Mouse (Mus musculus): ENCODE results near the gene Aph1a. TPM values are rescaled to one million over a fixed set of nuclear protein-coding genes. Genes with fewer than 3 reads are reported as not detected.
"Not testable (repeated sequence)": the region's sequence is repeated elsewhere in the genome, so short reads cannot be mapped to it uniquely, and the experiment has no call there.

Gene Aph1a
- polyA plus RNA-seq, 1 experiment from 2014 or later, result 33.8 TPM

- Histone ChIP-seq H3K9me3 (no peaks in the 10 kb centered on the region), H3K36me3 (no peaks in the 10 kb centered on the region), H3K27ac (replicated peaks) (peak overlapping the region; percentile 30; the same call in 1 of the 2 replicates), H3K27me3 (peaks cover 27% of the 10 kb centered on the region), H3K4me2 (replicated peaks) (peak overlapping the region; percentile 70), H3K9ac (replicated peaks) (peak overlapping the region; percentile 58), H3K4me3 (peak overlapping the region; percentile 35), H3K4me1 (peaks cover 45% of the 10 kb centered on the region)
- ATAC-seq (ENCODE audit: low FRiP score, low read depth), result no peak
- under 1% methylated on average over 15 of the region's 15 CpGs for WGBS
Observed at GRCm38 (mm10) chr3:95903753-95904502, 10.2 kb downstream of the Aph1a start.

DNA sequence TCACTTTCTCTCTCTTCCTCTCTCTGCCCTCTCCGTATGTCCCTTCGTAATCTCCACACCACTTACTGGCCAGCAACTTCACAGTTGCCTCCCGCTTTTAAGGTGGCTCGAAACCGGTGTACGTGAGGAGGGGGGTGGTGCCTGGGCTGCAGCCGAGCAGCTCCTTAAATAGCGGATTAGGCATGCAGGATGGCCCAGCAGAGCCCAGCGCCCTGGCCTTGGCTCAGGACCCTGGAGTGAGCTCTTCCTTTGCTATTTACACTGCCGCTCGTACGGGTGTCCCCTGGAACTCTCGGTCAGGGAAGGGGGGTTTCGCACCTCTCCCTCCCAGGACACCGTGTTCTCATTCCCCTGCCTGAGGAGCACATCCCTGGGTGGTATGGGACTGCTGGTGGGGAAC lies 10.8 kb downstream of the Aph1a start, which contains the start of gene Car14:
Gene Car14, minus strand, starts transcription at position 124 of the 400 bp plus-strand sequence.
- H3K4me1 ChIP-seq, result peaks cover 45% of the 10 kb centered on the region
- WGBS, result 2% methylated on average over 15 of the region's 15 CpGs
- peak within 1 kb of the TSS; percentile 70 for H3K4me2 ChIP-seq (replicated peaks)
- H3K27ac ChIP-seq (replicated peaks), result peak within 1 kb of the TSS; percentile 30
- H3K4me3 ChIP-seq, result peak within 1 kb of the TSS; percentile 35
- ATAC-seq (ENCODE audit: low FRiP score, low read depth), result peak; percentile 65
- no peaks in the 10 kb centered on the region for H3K9me3 ChIP-seq
- peaks cover 27% of the 10 kb centered on the region for H3K27me3 ChIP-seq
- no peaks in the 10 kb centered on the region for H3K36me3 ChIP-seq
- peak within 1 kb of the TSS; percentile 58 for H3K9ac ChIP-seq (replicated peaks)

GRCm38 (mm10) chr3:95905146-95905939 lies 11.6 kb downstream of the Aph1a start:
- Histone ChIP-seq H3K9me3 (no peaks in the 10 kb centered on the region), H3K27ac (replicated peaks) (peak overlapping the region; percentile 30; the same call in 1 of the 2 replicates), H3K9ac (replicated peaks) (peak overlapping the region; percentile 32), H3K4me1 (peaks cover 45% of the 10 kb centered on the region), H3K4me2 (replicated peaks) (peak overlapping the region; percentile 70), H3K36me3 (no peaks in the 10 kb centered on the region), H3K27me3 (peaks cover 27% of the 10 kb centered on the region), H3K4me3 (peak overlapping the region; percentile 35)
- peak; percentile 78 for ATAC-seq (ENCODE audit: low FRiP score, low read depth)
- WGBS, result under 1% methylated on average over 18 of the region's 18 CpGs

DNA sequence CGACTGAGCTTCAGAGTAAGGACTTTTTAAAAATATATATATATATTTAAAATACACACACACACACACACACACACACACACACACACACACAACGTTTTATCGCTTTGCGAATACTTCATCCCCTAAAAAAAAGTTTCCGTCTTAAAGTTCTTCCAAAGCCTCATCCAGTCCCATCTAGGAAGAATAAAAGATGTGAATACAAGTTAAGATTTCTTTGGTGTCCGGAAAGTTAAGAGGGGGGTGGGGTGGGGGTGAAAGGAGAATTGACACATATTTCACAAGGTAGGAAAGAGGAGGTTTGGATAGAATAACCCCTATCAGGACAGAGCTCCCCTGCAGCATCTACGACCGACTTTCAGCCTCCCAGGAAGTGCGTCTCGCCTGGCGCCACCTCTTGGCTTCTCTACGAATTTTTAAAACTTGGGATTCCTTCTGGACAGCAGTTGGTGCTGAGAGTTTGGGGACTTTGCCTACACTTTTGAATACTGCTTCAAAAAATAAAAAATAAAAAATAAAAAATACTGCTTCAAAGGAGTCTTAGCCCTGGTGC lies 12.2 kb downstream of the Aph1a start:
- WGBS, result 4% methylated on average over 12 of the region's 12 CpGs
- Histone ChIP-seq H3K9me3 (no peaks in the 10 kb centered on the region), H3K4me3 (peak overlapping the region; percentile 35), H3K27ac (replicated peaks) (peak overlapping the region; percentile 30; the same call in 1 of the 2 replicates), H3K9ac (replicated peaks) (peak overlapping the region; percentile 32; the same call in 1 of the 2 replicates), H3K4me2 (replicated peaks) (peak overlapping the region; percentile 70), H3K36me3 (no peaks in the 10 kb centered on the region), H3K27me3 (peaks cover 27% of the 10 kb centered on the region), H3K4me1 (peaks cover 45% of the 10 kb centered on the region)
- no peak for ATAC-seq (ENCODE audit: low FRiP score, low read depth)

DNA sequence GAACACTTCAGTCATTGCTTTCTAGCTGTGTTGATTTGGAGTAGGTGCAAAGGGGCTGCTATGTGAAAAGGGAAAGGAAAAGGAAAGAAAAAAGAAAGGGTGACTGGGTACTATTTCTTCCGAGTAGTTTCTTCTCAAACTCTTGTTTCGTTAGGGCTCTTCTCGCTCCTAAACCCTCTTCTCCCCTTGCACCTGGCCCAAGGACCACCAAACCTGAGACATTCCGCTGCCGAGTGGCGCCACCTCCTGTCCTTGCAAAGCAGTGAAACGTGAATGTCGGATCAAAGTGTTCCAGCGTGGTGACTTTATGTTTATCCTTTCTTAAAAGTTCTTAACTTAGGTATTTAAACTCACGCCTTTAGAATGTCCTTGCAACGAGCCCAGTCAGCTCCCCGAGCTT lies 13.1 kb downstream of the Aph1a start:
- H3K4me2 ChIP-seq (replicated peaks), result peak overlapping the region; percentile 70
- WGBS, result 0% methylated on average over 12 of the region's 12 CpGs
- peaks cover 27% of the 10 kb centered on the region for H3K27me3 ChIP-seq
- H3K27ac ChIP-seq (replicated peaks), result no peak overlapping the region
- no peak for ATAC-seq (ENCODE audit: low FRiP score, low read depth)
- no peaks in the 10 kb centered on the region for H3K9me3 ChIP-seq
- peaks cover 44% of the 10 kb centered on the region for H3K4me1 ChIP-seq
- H3K36me3 ChIP-seq, result no peaks in the 10 kb centered on the region
- peak overlapping the region; percentile 35; the same call in 1 of the 2 replicates for H3K4me3 ChIP-seq
- no peak overlapping the region; the same call in 1 of the 2 replicates for H3K9ac ChIP-seq (replicated peaks)

- Histone ChIP-seq H3K4me2 (replicated peaks) (no peak overlapping the region), H3K36me3 (no peaks in the 10 kb centered on the region), H3K4me1 (peaks cover 38% of the 10 kb centered on the region), H3K27me3 (peaks cover 24% of the 10 kb centered on the region), H3K4me3 (no peak overlapping the region), H3K9me3 (no peaks in the 10 kb centered on the region), H3K9ac (replicated peaks) (no peak overlapping the region), H3K27ac (replicated peaks) (no peak overlapping the region)
- 55% methylated on average over 4 of the region's 4 CpGs for WGBS
- no peak for ATAC-seq (ENCODE audit: low FRiP score, low read depth)
Observed at GRCm38 (mm10) chr3:95907613-95908012, 13.8 kb downstream of the Aph1a start.

- no peak for ATAC-seq (ENCODE audit: low FRiP score, low read depth)
- Histone ChIP-seq H3K9ac (replicated peaks) (no peak overlapping the region), H3K36me3 (no peaks in the 10 kb centered on the region), H3K4me1 (no peaks in the 10 kb centered on the region), H3K27me3 (peaks cover 3% of the 10 kb centered on the region; the same call in 1 of the 2 replicates), H3K27ac (replicated peaks) (no peak overlapping the region), H3K4me3 (no peak overlapping the region), H3K4me2 (replicated peaks) (no peak overlapping the region), H3K9me3 (no peaks in the 10 kb centered on the region)
- WGBS, result 91% methylated on average over 4 of the region's 4 CpGs
Observed at GRCm38 (mm10) chr3:95914706-95915105, 20.9 kb downstream of the Aph1a start.

DNA sequence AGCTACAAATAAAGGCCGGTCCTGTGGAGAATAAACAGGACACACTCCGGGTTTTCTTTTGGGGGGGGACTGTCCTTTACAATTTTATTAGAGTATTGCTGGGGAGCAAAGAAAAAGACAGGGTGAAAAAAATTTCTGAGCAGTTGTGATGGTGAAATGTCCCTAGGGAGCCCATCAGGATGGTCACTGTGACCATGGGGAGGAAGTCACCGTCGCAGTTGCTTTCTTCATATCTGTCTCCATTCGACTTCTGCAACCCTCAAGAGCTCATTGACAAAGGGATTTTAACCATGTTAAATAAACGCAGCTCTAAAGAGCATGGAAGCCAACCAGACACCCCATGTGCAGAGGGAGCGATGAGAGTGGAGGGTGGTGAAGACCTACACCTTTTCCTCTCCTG lies 23.0 kb downstream of the Aph1a start:
- no peak overlapping the region for H3K4me3 ChIP-seq
- no peak overlapping the region for H3K4me2 ChIP-seq (replicated peaks)
- ATAC-seq (ENCODE audit: low FRiP score, low read depth), result no peak
- H3K27ac ChIP-seq (replicated peaks), result no peak overlapping the region
- no peaks in the 10 kb centered on the region for H3K9me3 ChIP-seq
- no peaks in the 10 kb centered on the region for H3K4me1 ChIP-seq
- 82% methylated on average over 7 of the region's 7 CpGs for WGBS
- H3K9ac ChIP-seq (replicated peaks), result no peak overlapping the region
- peaks cover 3% of the 10 kb centered on the region; the same call in 1 of the 2 replicates for H3K27me3 ChIP-seq
- no peaks in the 10 kb centered on the region for H3K36me3 ChIP-seq

GRCm38 (mm10) chr3:95920532-95920931 lies 26.8 kb downstream of the Aph1a start:
- H3K4me3 ChIP-seq; H3K4me2 ChIP-seq (replicated peaks); H3K27me3 ChIP-seq; ATAC-seq (ENCODE audit: low FRiP score, low read depth); H3K9ac ChIP-seq (replicated peaks); H3K4me1 ChIP-seq; H3K27ac ChIP-seq (replicated peaks); H3K9me3 ChIP-seq; H3K36me3 ChIP-seq: not testable (repeated sequence)
- 67% methylated on average over 2 of the region's 2 CpGs for WGBS

- not testable (repeated sequence) for H3K9ac ChIP-seq (replicated peaks); H3K9me3 ChIP-seq; H3K27me3 ChIP-seq; H3K4me2 ChIP-seq (replicated peaks); H3K27ac ChIP-seq (replicated peaks); ATAC-seq (ENCODE audit: low FRiP score, low read depth); H3K36me3 ChIP-seq; H3K4me3 ChIP-seq; H3K4me1 ChIP-seq
- WGBS, result 91% methylated on average over 7 of the region's 7 CpGs
Observed at GRCm38 (mm10) chr3:95923429-95923828, 29.7 kb downstream of the Aph1a start.

GRCm38 (mm10) chr3:95924185-95924584 lies 30.4 kb downstream of the Aph1a start:
- Histone ChIP-seq H3K4me3 (no peak overlapping the region), H3K27me3 (no peaks in the 10 kb centered on the region), H3K9me3 (no peaks in the 10 kb centered on the region), H3K36me3 (no peaks in the 10 kb centered on the region), H3K4me2 (replicated peaks) (no peak overlapping the region), H3K4me1 (no peaks in the 10 kb centered on the region), H3K9ac (replicated peaks) (no peak overlapping the region), H3K27ac (replicated peaks) (no peak overlapping the region)
- 81% methylated on average over 4 of the region's 4 CpGs for WGBS
- no peak for ATAC-seq (ENCODE audit: low FRiP score, low read depth)

DNA sequence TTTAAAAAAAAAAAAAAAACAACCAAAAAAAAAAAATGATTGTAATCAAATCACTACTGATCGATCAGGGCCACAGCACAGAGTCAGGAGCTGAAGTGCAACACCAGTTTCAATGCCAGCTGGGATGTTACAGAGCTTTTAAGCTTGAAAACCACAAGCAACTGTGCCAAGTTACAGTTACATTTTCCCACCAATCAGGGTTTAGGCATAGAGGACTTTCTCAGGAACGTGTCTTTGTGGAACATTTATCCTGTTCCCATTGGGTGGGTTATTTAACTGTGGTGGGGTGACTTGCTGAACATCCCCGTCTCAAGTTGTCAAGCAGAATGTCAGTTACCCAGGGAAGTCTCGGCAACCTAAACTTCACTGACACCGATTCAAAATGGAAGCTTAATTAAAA lies 31.3 kb downstream of the Aph1a start:
- WGBS, result 82% methylated on average over 5 of the region's 5 CpGs
- Histone ChIP-seq H3K9me3 (no peaks in the 10 kb centered on the region), H3K36me3 (no peaks in the 10 kb centered on the region), H3K4me3 (no peak overlapping the region), H3K9ac (replicated peaks) (no peak overlapping the region), H3K4me2 (replicated peaks) (no peak overlapping the region), H3K4me1 (no peaks in the 10 kb centered on the region), H3K27me3 (no peaks in the 10 kb centered on the region), H3K27ac (replicated peaks) (no peak overlapping the region)
- ATAC-seq (ENCODE audit: low FRiP score, low read depth), result no peak
